Mouse (Mus musculus) fibroblast of lung, adult 2 months (primary cell): ENCODE measurements around the gene Olfr548-ps1.

Experiments used
- DNase-seq: peaks from one replicate; pipeline ENCODE4 v3.0.0-alpha.2; 2011; ENCODE audit warnings: low read depth

The Olfr548-ps1 gene

DNA sequence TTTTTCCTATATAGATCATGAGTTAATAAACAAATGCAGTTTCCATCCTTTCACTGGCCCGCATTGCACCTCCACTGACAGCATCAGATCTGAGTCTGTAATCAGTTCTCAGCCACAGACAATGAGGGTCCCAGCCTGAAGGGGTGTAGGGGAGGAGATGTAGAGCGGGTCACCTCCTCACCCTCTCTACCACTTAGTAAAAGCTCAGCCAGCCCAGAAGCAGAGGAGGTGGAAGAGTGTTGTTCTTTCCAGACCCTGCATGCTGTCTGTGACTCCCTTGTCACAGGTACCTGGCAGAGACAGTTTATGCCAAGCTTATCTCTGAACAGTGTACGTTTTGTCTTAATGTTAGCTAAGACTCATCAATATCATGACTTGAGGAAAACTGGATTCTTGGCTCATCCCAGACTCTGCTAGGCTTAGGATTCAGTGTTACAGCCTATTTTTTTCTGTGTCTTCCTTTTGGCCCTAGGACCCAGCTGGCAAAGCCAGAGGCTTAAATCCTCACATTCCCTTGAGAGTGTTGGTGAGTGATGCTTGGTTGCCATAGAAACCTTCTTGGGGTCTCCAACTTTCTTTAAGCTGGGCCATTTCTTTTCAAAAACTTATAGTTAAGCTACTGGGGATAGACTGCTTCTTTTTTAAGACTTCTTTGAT is 32.6 kb downstream of the Olfr548-ps1 start:
- DNase-seq = no peak

GRCm38 (mm10) chr7:102575998-102576397 is 35.3 kb downstream of the Olfr548-ps1 start:
- no peak for DNase-seq

DNA sequence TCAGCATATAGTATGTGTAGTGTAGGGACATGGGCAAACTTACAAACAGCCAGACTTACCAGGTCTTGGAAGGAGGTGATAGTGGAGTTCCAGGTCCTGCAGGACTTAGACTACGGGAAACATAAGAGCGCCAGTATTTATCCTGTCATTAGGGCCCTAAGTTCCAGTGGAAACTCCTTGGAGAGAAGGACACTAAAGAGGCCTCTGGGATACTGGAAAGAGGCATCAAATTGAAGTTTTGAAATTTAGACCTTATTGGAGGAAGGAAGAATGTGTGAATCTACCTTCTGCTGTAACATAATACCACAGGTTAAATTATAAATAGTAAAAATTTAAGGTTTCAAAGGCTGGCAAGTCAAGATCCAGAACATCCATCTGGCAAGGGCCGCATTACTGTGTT is 51.1 kb downstream of the Olfr548-ps1 start, which contains the start of gene Olfr551:
Gene Olfr551, minus strand, starts transcription at position 101 of the 400 bp plus-strand sequence.
- DNase-seq = no peak
